7 mouse cellular contexts compared by ENCODE assay signal in the genomic region with DNA sequence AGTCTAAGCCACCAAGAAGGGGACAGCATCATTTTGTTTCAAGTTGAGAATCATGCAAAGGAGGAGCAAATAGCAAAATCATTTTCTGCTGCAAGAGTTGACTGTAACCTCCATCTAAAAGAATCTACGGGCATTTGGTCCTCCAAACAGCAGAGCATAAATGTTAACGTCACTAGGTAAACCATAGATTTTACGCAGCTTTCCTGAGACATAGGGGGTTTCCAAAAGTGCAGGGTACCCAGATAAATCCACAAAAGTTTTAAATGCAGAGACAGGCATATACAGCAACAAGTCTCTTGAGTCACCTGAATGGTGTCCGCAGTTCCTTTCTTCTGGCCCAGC. TPM values are rescaled to one million over a fixed set of nuclear protein-coding genes. Genes with fewer than 3 reads are reported as not detected.
DNase-seq lines count a peak whose midpoint lies in the region; ATAC-seq and TF ChIP-seq lines count a peak whose summit lies in the region.

No protein-coding gene starts in this region.

- H3K9me3 ChIP-seq in forebrain, embryonic 13.5 days (replicated peaks) = no peaks in the 10 kb centered on the region
- H3K9me3 ChIP-seq in liver, embryonic 14.5 days (ENCODE audit: control insufficient read depth, low read length) = no peaks in the 10 kb centered on the region

- no peaks in the 10 kb centered on the region for H3K27me3 ChIP-seq in testis, adult 2 months (ENCODE audit: control insufficient read depth, insufficient read depth, low read length)
- H3K27me3 ChIP-seq in forebrain, embryonic 13.5 days = no peaks in the 10 kb centered on the region
- H3K27me3 ChIP-seq in liver, embryonic 14.5 days (ENCODE audit: control insufficient read depth, insufficient read depth, low read length) = no peaks in the 10 kb centered on the region

- ATAC-seq in forebrain, embryonic 13.5 days = no peak
- peak; percentile 14; the same call in 1 of the 2 replicates for ATAC-seq in liver, embryonic 14.5 days (ENCODE audit: insufficient read depth)

- H3K36me3 ChIP-seq in testis, adult 2 months (ENCODE audit: control insufficient read depth, insufficient read depth, low read length) = no peaks in the 10 kb centered on the region
- H3K36me3 ChIP-seq in forebrain, embryonic 13.5 days (ENCODE audit: poor library complexity, severe bottlenecking) = no peaks in the 10 kb centered on the region
- H3K36me3 ChIP-seq in liver, embryonic 14.5 days (replicated peaks; ENCODE audit: control insufficient read depth, insufficient read depth, low read depth) = no peaks in the 10 kb centered on the region

- H3K4me1 ChIP-seq in testis, adult 2 months (ENCODE audit: control insufficient read depth, insufficient read depth, low read length) = no peaks in the 10 kb centered on the region
- peaks cover 6% of the 10 kb centered on the region; the same call in 1 of the 2 replicates for H3K4me1 ChIP-seq in forebrain, embryonic 13.5 days
- peaks cover 0 to 4% of the 10 kb centered on the region in 2 experiments; a peak in 1 of 4 replicates for H3K4me1 ChIP-seq in liver, embryonic 14.5 days (replicated peaks; ENCODE audit: control insufficient read depth in 2 of 2, insufficient read depth in 2 of 2, low read length in 1 of 2)

- H3K4me2 ChIP-seq in forebrain, embryonic 13.5 days = peak overlapping the region; percentile 57
- peak overlapping the region; percentile 63 for H3K4me2 ChIP-seq in liver, embryonic 14.5 days (ENCODE audit: low read depth)

- no peak for DNase-seq in testis, postnatal 14 days (ENCODE audit: low spot score)
- no peak for DNase-seq in liver, embryonic 14.5 days (ENCODE audit: low read depth in 3 of 3, low spot score in 3 of 3)
- no peak for DNase-seq in ovary, postnatal 36 days (ENCODE audit: low spot score)
- DNase-seq in gastrocnemius, postnatal 10 days = no peak
- no peak for DNase-seq in spleen, adult 12 weeks (ENCODE audit: low spot score)

- H3K9ac ChIP-seq in forebrain, embryonic 13.5 days = peak overlapping the region; percentile 68
- peak overlapping the region; percentile 41 for H3K9ac ChIP-seq in liver, embryonic 14.5 days (replicated peaks)

- H3K27ac ChIP-seq in testis, adult 2 months (ENCODE audit: control insufficient read depth, insufficient read depth, low read depth, low read length) = no peak overlapping the region
- peak overlapping the region; percentile 86 for H3K27ac ChIP-seq in forebrain, embryonic 13.5 days
- H3K27ac ChIP-seq in liver, embryonic 14.5 days = no peak overlapping the region

- TF ChIP-seq POLR2A in testis, adult 2 months (IDR thresholded peaks at IDR 0.05; ENCODE audit: control insufficient read depth, low read depth, low read length) = no peak

- TF ChIP-seq EP300 in liver, embryonic 14.5 days (IDR thresholded peaks at IDR 0.05; ENCODE audit: low read depth) = no peak

- 13% methylated on average over 4 of the region's 4 CpGs for WGBS in forebrain, embryonic 13.5 days
- WGBS in liver, embryonic 14.5 days (ENCODE audit: insufficient replicate concordance) = 17% methylated on average over 4 of the region's 4 CpGs

- H3K4me3 ChIP-seq in testis, adult 2 months (ENCODE audit: control insufficient read depth, low read depth, low read length) = peak overlapping the region; percentile 89
- peak overlapping the region; percentile 58 for H3K4me3 ChIP-seq in forebrain, embryonic 13.5 days
- peak overlapping the region; percentile 58 to 95 for H3K4me3 ChIP-seq in liver, embryonic 14.5 days (ENCODE audit: insufficient read depth in 1 of 2, low read depth in 2 of 2, low read length in 2 of 2)

- no peak for TF ChIP-seq CTCF in testis, adult 2 months (IDR thresholded peaks at IDR 0.05; ENCODE audit: control insufficient read depth, insufficient read depth, insufficient replicate concordance, low read depth, low read length)
- no peak for TF ChIP-seq CTCF in liver, embryonic 14.5 days (IDR thresholded peaks at IDR 0.05; ENCODE audit: low read depth)

RNA-seq across cellular contexts. Expression of gene Gpd2, which starts 56.1 kb away (rescaled TPM):
- polyA plus RNA-seq in testis, adult 2 months (2012; rRNA removed) = 220 and 242 TPM in 2 replicates
- 20.3 and 22.1 TPM in 2 replicates for polyA plus RNA-seq in forebrain, embryonic 13.5 days (2015; fragmentation: Nextera tagmentation; extraction: Ambion mirVana)
- 1.5 and 2.1 TPM in 2 replicates for polyA plus RNA-seq in liver, embryonic 14.5 days (2012; rRNA removed)
- 4.7 and 5.9 TPM in 2 replicates for polyA plus RNA-seq in liver, embryonic 14.5 days (2014; fragmentation: Nextera tagmentation; extraction: Ambion mirVana)
- total RNA-seq in gastrocnemius, postnatal 10 days (2021) = 100 to 1,000 TPM; 111 to 124 TPM

RNA-seq across cellular contexts. Expression of gene Nr4a2, which starts 57.5 kb away (rescaled TPM):
- polyA plus RNA-seq in testis, adult 2 months (2012; rRNA removed) = 0.44 and 0.61 TPM in 2 replicates
- polyA plus RNA-seq in forebrain, embryonic 13.5 days (2015; fragmentation: Nextera tagmentation; extraction: Ambion mirVana) = 14.2 and 20.7 TPM in 2 replicates
- 0.23 and 0.28 TPM in 2 replicates for polyA plus RNA-seq in liver, embryonic 14.5 days (2012; rRNA removed)
- polyA plus RNA-seq in liver, embryonic 14.5 days (2014; fragmentation: Nextera tagmentation; extraction: Ambion mirVana) = 0.22 and 0.29 TPM in 2 replicates
- 1 to 10 TPM; 1.8 to 2.3 TPM for total RNA-seq in gastrocnemius, postnatal 10 days (2021)
